Mouse (Mus musculus) forebrain, embryonic 12.5 days (tissue): ENCODE measurements at regions not wholly inside any gene's neighbourhood (a gene's known extent, or its start where the extent isn't known, plus 50 kb on each side); places are given as distances from the start of the nearest gene placed in this dataset.
"Not testable (repeated sequence)": the region's sequence is repeated elsewhere in the genome, so short reads cannot be mapped to it uniquely, and the experiment has no call there.

Experiments used
- ATAC-seq: fragments of 200-750 bp; cut with Nextera tagmentation; 2 replicates; pipeline ENCODE4 v1.8.0; 2017; ENCODE audit warnings: moderate TSS enrichment; ENCODE audit not compliant: low FRiP score
- H3K27ac ChIP-seq: fragments of 300-500 bp; sonication (generic); 2 replicates; pipeline ENCODE4 v1.5.1; 2016; ENCODE audit warnings: mild to moderate bottlenecking
- H3K27me3 ChIP-seq: fragments of 300-500 bp; sonication (generic); 2 replicates; pipeline ENCODE4 v1.6.1; 2016; ENCODE audit warnings: mild to moderate bottlenecking
- H3K36me3 ChIP-seq: fragments of 300-500 bp; sonication (generic); replicated peaks from 2 replicates; pipeline ENCODE4 v1.6.1; 2016; ENCODE audit warnings: mild to moderate bottlenecking
- H3K4me1 ChIP-seq: fragments of 300-500 bp; sonication (generic); 2 replicates; pipeline ENCODE4 v1.6.1; 2016
- H3K4me2 ChIP-seq: fragments of 300-500 bp; sonication (generic); 2 replicates; pipeline ENCODE4 v1.6.1; 2016; ENCODE audit warnings: mild to moderate bottlenecking, moderate library complexity
- H3K4me3 ChIP-seq: fragments of 300-500 bp; sonication (generic); replicated peaks from 2 replicates; pipeline ENCODE4 v1.5.1; 2016; ENCODE audit warnings: mild to moderate bottlenecking
- H3K9ac ChIP-seq: fragments of 300-500 bp; sonication (generic); 2 replicates; pipeline ENCODE4 v1.6.1; 2016; ENCODE audit warnings: mild to moderate bottlenecking
- H3K9me3 ChIP-seq: fragments of 300-500 bp; sonication (generic); 2 replicates; pipeline ENCODE4 v1.6.1; 2016
- WGBS: fragments of 180-500 bp; shearing (Covaris S2); methylation state at CpG from one replicate; pipeline ENCODE4 v1.1.7; 2016; 5-methylcytosine and 5-hydroxymethylcytosine counted together

DNA sequence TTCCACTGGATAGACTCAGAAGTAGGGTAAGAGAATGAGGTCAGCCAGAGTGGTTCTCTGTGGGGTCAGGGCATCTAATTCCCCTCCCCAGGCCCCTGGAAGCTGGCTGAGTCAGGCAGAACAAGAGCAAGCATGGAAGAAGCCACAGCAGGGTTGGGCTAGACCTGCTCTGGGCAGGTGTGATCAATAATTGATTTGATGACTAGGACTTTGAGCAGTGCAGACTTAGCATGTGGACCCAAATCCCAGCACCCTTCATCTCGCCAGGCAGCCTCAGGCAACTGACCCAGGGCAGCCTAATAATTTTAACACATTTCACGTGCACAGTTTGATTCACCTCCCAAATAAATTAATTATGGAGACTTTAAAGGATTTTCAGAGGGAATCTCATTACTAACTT is 67.2 kb downstream of the Qdpr start:
- ATAC-seq, result no peak
- WGBS, result 85% methylated on average over 2 of the region's 2 CpGs
- Histone ChIP-seq H3K4me2 (no peak overlapping the region), H3K4me1 (no peaks in the 10 kb centered on the region), H3K36me3 (no peaks in the 10 kb centered on the region), H3K4me3 (no peak overlapping the region), H3K9ac (no peak overlapping the region), H3K27ac (no peak overlapping the region), H3K9me3 (no peaks in the 10 kb centered on the region), H3K27me3 (no peaks in the 10 kb centered on the region)

DNA sequence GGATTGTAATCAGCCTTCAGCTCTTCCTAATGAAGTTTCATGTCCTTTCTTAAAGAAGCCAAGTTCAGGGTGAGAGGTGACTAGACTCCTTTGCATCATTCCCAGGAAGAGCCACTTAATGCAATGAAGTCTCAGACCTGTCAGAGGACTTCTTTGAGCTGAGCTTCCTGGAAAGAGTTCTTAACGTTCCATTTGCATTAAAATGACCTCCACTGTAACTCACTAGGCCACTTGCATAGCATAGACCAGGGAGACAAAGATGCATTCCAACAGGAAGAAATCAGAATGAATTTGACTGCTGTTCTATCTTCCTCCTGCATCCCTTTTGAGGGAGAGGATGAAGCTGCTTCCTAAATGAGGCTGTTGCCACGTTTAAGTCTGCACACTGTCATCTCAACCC is 71.5 kb downstream of the Qdpr start:
- Histone ChIP-seq H3K4me2 (no peak overlapping the region), H3K27me3 (no peaks in the 10 kb centered on the region), H3K9ac (no peak overlapping the region), H3K27ac (no peak overlapping the region), H3K4me1 (no peaks in the 10 kb centered on the region), H3K4me3 (no peak overlapping the region), H3K9me3 (no peaks in the 10 kb centered on the region), H3K36me3 (no peaks in the 10 kb centered on the region)
- WGBS, result 5% methylated on average over 2 of the region's 2 CpGs
- ATAC-seq, result no peak

DNA sequence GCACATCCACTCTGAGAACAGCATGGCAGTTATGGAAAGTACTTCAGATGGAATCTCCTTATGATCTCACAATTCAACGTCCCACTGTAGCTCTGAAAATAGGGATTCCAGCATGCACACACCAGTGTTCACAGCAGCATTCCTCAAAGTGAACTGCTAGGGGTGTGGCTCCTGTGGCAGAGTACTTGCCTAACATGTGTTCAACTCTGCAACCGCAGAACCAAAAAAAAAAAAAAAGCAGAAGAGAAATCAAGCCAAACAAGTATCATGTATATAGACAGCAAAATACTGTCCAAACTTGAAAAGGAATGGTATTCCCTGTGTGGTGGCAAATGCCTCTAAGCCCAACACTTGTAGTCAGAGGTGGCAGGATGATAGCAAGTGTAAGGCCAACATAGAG is 77.0 kb downstream of the Qdpr start:
- H3K4me3 ChIP-seq, result no peak overlapping the region
- H3K36me3 ChIP-seq, result no peaks in the 10 kb centered on the region
- H3K27me3 ChIP-seq, result no peaks in the 10 kb centered on the region
- H3K27ac ChIP-seq, result no peak overlapping the region
- H3K9ac ChIP-seq, result no peak overlapping the region
- no peaks in the 10 kb centered on the region for H3K9me3 ChIP-seq
- no peak overlapping the region for H3K4me2 ChIP-seq
- H3K4me1 ChIP-seq, result no peaks in the 10 kb centered on the region
- 94% methylated on average over 2 of the region's 2 CpGs for WGBS
- ATAC-seq, result no peak

DNA sequence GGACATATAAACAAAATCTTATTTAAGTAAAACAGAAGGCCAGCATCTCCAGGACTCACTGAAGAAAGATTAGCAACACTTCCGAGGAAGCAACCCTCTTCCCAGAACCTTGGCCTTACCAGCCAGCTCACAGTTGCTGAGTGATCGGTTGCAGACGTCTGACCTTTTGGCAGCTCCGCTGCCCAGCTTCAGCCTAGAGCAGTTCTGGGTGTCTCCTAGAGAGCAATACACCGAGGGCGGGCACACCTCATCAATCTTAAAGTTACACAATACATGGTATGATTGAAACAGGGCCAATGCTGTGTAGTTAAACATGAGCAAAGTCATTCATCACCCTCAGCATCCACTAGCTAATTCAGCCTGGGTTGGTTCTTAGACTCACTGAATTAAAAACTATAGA is 81.6 kb downstream of the Qdpr start:
- H3K27me3 ChIP-seq, result no peaks in the 10 kb centered on the region
- 90% methylated on average over 6 of the region's 6 CpGs for whole genome bisulfite sequencing
- no peak for ATAC-seq

DNA sequence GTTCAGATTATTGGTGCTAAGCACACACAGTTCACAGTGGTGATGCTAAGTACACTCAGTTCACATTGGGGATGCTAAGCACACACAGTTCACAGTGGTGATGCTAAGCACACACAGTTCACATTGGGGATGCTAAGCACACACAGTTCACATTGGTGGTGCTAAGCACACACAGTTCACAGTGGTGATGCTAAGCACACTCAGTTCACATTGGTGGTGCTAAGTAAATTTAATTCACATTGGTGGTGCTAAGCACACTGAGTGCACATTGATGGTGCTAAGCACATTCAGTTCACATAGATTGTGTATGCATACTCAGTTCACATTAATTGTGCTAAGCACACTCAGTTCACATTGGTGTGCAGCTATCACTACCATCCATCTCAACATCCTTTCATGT is 89.8 kb downstream of the Qdpr start:
- no peak for ATAC-seq
- Histone ChIP-seq H3K27me3 (no peaks in the 10 kb centered on the region), H3K4me3 (no peak overlapping the region)

More for the DNA sequence above, 81.6 kb downstream of the Qdpr start:
- Histone ChIP-seq H3K9me3 (no peaks in the 10 kb centered on the region), H3K36me3 (no peaks in the 10 kb centered on the region), H3K9ac (no peak overlapping the region), H3K4me2 (no peak overlapping the region), H3K4me3 (no peak overlapping the region), H3K27ac (no peak overlapping the region), H3K4me1 (no peaks in the 10 kb centered on the region)

DNA sequence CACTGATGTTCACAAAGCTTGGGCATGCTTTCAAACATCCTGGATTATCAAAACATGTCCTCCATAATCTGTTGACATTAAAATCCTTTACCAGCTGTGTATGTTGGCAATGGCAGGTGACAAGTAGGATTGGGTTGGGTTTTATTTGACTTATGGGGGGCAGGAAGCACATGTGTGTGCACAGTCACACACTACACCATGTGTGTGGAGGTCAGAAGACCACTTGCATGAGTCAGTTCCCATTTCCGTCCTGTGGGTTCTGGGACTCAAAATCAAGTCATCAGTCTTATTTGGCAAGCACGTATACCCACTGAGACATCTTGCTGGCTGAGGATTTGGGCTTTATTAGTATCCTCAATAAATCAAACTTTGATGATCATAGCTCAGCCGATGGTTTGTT is 109.6 kb downstream of the Qdpr start:
- Histone ChIP-seq H3K27ac (no peak overlapping the region), H3K36me3 (no peaks in the 10 kb centered on the region), H3K9me3 (no peaks in the 10 kb centered on the region), H3K9ac (no peak overlapping the region), H3K4me1 (no peaks in the 10 kb centered on the region), H3K4me2 (no peak overlapping the region), H3K4me3 (no peak overlapping the region), H3K27me3 (no peaks in the 10 kb centered on the region)
- no peak for ATAC-seq
- WGBS, result 89% methylated on average over 3 of the region's 3 CpGs

More for the DNA sequence above, 89.8 kb downstream of the Qdpr start:
- Histone ChIP-seq H3K9me3 (no peaks in the 10 kb centered on the region), H3K27ac (no peak overlapping the region), H3K4me2 (no peak overlapping the region), H3K36me3 (no peaks in the 10 kb centered on the region), H3K4me1 (no peaks in the 10 kb centered on the region), H3K9ac (no peak overlapping the region)

DNA sequence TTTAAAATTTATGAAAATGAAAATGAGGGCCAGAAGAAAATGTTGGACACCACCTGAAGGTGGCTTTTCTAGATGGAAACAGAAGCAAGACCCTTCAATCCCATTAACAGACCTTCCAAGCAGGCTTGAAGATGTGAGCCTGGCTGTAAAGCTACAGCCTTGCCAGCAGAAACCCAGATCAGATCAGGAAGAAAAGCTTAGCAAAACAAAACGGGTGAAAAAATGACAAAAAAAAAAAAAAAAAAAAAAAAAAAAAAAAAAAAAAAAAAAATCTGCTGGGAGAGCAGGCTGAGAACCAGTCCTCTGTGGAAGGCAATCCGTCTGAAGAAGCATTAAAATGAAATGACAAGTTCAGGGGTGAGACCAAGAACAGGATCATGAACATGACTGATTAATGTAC is 113.2 kb downstream of the Qdpr start:
- Histone ChIP-seq H3K9me3 (no peaks in the 10 kb centered on the region), H3K27ac (no peak overlapping the region), H3K36me3 (no peaks in the 10 kb centered on the region), H3K4me2 (no peak overlapping the region), H3K9ac (no peak overlapping the region), H3K4me1 (no peaks in the 10 kb centered on the region), H3K27me3 (no peaks in the 10 kb centered on the region), H3K4me3 (no peak overlapping the region)
- WGBS, result 74% methylated on average over 2 of the region's 2 CpGs
- no peak for ATAC-seq

DNA sequence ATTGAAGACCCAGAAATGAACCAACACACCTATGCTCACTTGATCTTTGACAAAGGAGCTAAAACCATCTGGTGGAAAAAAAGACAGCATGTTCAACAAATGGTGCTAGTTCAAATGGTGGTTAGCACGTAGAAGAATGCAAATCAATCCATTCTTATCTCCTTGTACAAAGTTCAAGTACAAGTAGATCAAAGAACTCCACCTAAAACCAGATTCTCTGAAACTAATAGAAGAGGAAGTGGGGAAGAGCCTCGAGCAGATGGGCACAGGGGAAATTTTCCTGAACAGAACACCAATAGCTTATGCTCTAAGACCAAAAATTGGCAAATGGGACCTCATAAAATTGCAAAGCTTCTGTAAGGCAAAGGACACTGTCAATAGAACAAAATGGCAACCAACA is 125.6 kb downstream of the Qdpr start:
- H3K9me3 ChIP-seq, H3K4me2 ChIP-seq, H3K9ac ChIP-seq, H3K36me3 ChIP-seq, ATAC-seq, H3K27ac ChIP-seq, H3K27me3 ChIP-seq, H3K4me1 ChIP-seq, H3K4me3 ChIP-seq: not testable (repeated sequence)
- 69% methylated on average over 2 of the region's 2 CpGs for WGBS

DNA sequence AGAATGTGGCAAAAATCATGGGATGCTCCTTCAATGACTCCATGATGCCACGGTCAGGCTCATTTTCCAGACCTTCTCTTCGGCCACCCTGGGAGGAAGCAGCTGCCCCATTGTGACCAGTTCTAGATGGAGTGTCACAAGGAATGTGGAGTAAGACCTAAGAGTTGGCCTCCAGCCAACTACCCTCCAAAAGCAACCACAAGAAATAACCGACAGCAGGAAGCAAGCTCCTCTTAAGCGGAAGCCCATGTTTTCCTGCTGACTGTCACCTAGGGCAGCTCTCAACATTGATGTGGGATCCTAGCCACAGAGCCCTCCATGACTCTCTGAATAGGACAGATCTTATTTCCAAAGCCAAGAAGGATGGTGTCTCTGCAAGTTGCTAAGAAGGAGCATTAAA is 126.5 kb downstream of the Qdpr start:
- no peak overlapping the region for H3K4me3 ChIP-seq
- 88% methylated on average over 4 of the region's 4 CpGs for WGBS
- H3K36me3 ChIP-seq, result no peaks in the 10 kb centered on the region
- no peaks in the 10 kb centered on the region for H3K27me3 ChIP-seq
- no peak overlapping the region for H3K4me2 ChIP-seq
- no peaks in the 10 kb centered on the region for H3K9me3 ChIP-seq
- no peaks in the 10 kb centered on the region for H3K4me1 ChIP-seq
- H3K27ac ChIP-seq, result no peak overlapping the region
- H3K9ac ChIP-seq, result no peak overlapping the region
- no peak for ATAC-seq

DNA sequence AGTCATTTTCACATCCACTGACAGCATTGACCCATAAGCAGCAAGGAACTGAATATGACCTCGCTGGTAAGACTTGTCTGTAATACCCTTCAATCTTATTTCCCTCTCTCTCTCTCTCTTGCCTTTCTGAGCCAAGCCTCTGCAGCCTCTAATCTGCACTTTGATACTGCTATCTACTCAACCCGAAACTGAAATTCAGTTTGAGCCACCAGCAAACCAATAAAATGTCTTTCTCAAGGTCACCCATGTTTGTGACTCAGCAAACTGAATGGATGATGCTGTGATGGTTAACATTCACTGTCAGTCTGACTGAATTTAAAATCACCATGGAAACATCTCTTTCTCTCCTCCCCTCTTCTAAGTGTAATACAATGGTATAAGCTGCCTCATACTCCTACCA is 132.0 kb downstream of the Qdpr start:
- no peaks in the 10 kb centered on the region for H3K4me1 ChIP-seq
- no peak for ATAC-seq
- no peak overlapping the region for H3K27ac ChIP-seq
- no peak overlapping the region for H3K4me2 ChIP-seq
- no peak overlapping the region for H3K4me3 ChIP-seq
- no peaks in the 10 kb centered on the region for H3K27me3 ChIP-seq
- WGBS, result 81% methylated on average over 2 of the region's 2 CpGs
- H3K9me3 ChIP-seq, result no peaks in the 10 kb centered on the region
- H3K36me3 ChIP-seq, result no peaks in the 10 kb centered on the region
- no peak overlapping the region for H3K9ac ChIP-seq

DNA sequence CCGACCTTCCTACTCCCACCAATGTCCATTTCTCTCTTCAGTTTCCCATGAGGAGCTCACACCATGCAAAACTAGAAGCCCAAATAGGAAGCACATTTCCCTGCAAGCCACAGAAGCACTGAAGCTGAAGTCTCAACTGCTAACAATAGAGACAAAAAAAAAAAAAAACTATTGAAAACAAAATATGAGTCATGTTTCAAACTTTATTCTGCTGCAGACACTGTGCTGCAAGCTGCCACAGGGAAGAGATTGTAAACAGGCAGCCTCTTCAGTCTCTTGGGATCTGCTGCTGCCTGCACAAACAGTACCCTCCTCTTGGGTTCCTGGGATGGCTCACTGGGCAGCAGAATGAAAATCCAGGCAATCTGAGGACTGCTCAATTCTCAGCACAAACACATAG is 148.9 kb downstream of the Qdpr start:
- ATAC-seq, result no peak
- Histone ChIP-seq H3K9ac (no peak overlapping the region), H3K4me1 (no peaks in the 10 kb centered on the region), H3K4me2 (no peak overlapping the region), H3K36me3 (no peaks in the 10 kb centered on the region), H3K27me3 (no peaks in the 10 kb centered on the region), H3K27ac (no peak overlapping the region), H3K9me3 (no peaks in the 10 kb centered on the region), H3K4me3 (no peak overlapping the region)
- WGBS, result 88% methylated on average over 1 of the region's 1 CpGs

DNA sequence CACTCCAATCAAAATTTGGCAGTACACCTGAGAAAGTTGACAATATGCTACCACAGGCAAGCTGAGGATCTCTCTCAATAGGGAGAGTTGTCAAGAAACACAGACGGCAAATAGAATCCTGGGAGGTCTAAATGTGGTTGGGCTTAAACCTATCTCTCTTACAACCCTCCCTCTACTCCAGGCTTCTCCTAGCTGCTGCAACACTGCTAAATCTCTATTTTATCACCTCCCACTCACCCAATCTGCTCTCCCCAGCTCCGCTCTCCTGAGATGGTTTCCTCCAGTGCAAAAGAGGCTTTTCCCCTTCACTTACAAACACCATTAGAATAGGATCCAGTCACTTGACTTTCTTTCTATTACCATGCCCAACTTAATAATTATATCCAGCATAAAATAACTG is 151.2 kb downstream of the Qdpr start:
- ATAC-seq, result no peak
- Histone ChIP-seq H3K4me1 (no peaks in the 10 kb centered on the region), H3K27ac (no peak overlapping the region), H3K9me3 (no peaks in the 10 kb centered on the region), H3K27me3 (no peaks in the 10 kb centered on the region), H3K36me3 (no peaks in the 10 kb centered on the region), H3K4me2 (no peak overlapping the region), H3K9ac (no peak overlapping the region), H3K4me3 (no peak overlapping the region)
- WGBS, result 79% methylated on average over 2 of the region's 2 CpGs

DNA sequence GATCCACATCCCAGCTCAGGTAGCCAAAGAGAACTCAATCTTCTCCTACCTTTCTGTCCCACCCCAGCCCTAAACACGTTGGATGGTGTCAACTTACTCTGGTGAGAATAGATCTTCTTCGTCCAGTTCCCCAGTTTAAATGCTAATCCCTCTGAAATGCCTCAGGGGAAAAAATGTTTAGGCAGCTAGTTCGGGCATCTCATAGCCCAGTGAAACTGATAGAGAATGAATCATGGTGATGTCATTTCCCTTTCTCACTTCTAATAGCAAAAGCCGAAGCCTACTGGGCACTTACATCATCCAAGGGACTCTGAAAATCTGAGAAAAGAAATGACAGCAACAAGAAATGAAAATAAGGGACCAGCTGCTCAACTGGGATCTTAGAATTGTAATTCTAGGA is 154.9 kb downstream of the Qdpr start:
- no peak for ATAC-seq
- no peaks in the 10 kb centered on the region for H3K27me3 ChIP-seq
- no peak overlapping the region for H3K27ac ChIP-seq
- H3K36me3 ChIP-seq, result no peaks in the 10 kb centered on the region
- H3K9ac ChIP-seq, result no peak overlapping the region
- no peaks in the 10 kb centered on the region for H3K4me1 ChIP-seq
- no peak overlapping the region for H3K4me3 ChIP-seq
- 65% methylated on average over 4 of the region's 4 CpGs for WGBS
- H3K4me2 ChIP-seq, result no peak overlapping the region
- H3K9me3 ChIP-seq, result no peaks in the 10 kb centered on the region
